Mouse (Mus musculus) kidney, postnatal 0 days (tissue): ENCODE results near the gene Shcbp1l. TPM values are rescaled to one million over a fixed set of nuclear protein-coding genes. Genes with fewer than 3 reads are reported as not detected.

Source experiments
- ATAC-seq: fragments of 200-750 bp; cut with Nextera tagmentation; replicated peaks from 2 replicates; pipeline ENCODE4 v1.8.0; 2017; ENCODE audit warnings: low read depth, moderate number of reproducible peaks, moderate TSS enrichment, moderate library complexity; ENCODE audit not compliant: low FRiP score
- DNase-seq: peaks from one replicate; pipeline ENCODE4 v3.0.0-alpha.2; 2016; ENCODE audit warnings: low spot score
- H3K27ac ChIP-seq: fragments of 300-500 bp; sonication (generic); 2 replicates; pipeline ENCODE4 v1.5.1; 2014; ENCODE audit warnings: mild to moderate bottlenecking
- H3K27me3 ChIP-seq: fragments of 300-500 bp; sonication (generic); 2 replicates; pipeline ENCODE4 v1.6.1; 2014; ENCODE audit warnings: low read length, mixed read lengths; ENCODE audit not compliant: insufficient read depth
- H3K36me3 ChIP-seq: fragments of 300-500 bp; sonication (generic); 2 replicates; pipeline ENCODE4 v1.6.1; 2014; ENCODE audit warnings: low read length, mixed read lengths; ENCODE audit not compliant: insufficient read depth
- H3K4me1 ChIP-seq: fragments of 300-500 bp; sonication (generic); replicated peaks from 2 replicates; pipeline ENCODE4 v1.6.1; 2014; ENCODE audit warnings: antibody characterized with exemption, low read length, mixed read lengths; ENCODE audit not compliant: insufficient read depth
- H3K4me2 ChIP-seq: fragments of 300-500 bp; sonication (generic); 2 replicates; pipeline ENCODE4 v1.6.1; 2014; ENCODE audit warnings: mild to moderate bottlenecking, low read length, moderate library complexity, mixed read lengths
- H3K4me3 ChIP-seq: fragments of 300-500 bp; sonication (generic); replicated peaks from 2 replicates; pipeline ENCODE4 v1.5.1; 2014; ENCODE audit warnings: low read depth, low read length
- H3K9ac ChIP-seq: fragments of 300-500 bp; sonication (generic); 2 replicates; pipeline ENCODE4 v1.6.1; 2014; ENCODE audit warnings: low read depth, low read length
- H3K9me3 ChIP-seq: fragments of 300-500 bp; sonication (generic); replicated peaks from 2 replicates; pipeline ENCODE4 v1.6.1; 2016; ENCODE audit warnings: low read length, inconsistent platforms, mixed read lengths
- CTCF ChIP-seq: IDR thresholded peaks from 2 replicates; pipeline ENCODE4 v1.5.1; 2016; ENCODE audit warnings: antibody characterized with exemption, low read depth, mild to moderate bottlenecking, moderate library complexity
- WGBS: fragments of 180-500 bp; shearing (Covaris S2); extraction: QIAGEN DNeasy Blood & Tissue Kit; methylation state at CpG from one replicate; pipeline ENCODE4 v1.1.7; 2014; 5-methylcytosine and 5-hydroxymethylcytosine counted together
- polyA plus RNA-seq: library from polyadenylated mRNA; unstranded; fragments of >200 nt; fragmentation: Nextera tagmentation; extraction: Ambion mirVana; gene quantifications from 2 replicates; pipeline ENCODE4 v1.2.1, GENCODE M21; 2015

Gene Shcbp1l
- polyA plus RNA-seq, 1 experiment from 2014 or later = 0.39 TPM

DNA sequence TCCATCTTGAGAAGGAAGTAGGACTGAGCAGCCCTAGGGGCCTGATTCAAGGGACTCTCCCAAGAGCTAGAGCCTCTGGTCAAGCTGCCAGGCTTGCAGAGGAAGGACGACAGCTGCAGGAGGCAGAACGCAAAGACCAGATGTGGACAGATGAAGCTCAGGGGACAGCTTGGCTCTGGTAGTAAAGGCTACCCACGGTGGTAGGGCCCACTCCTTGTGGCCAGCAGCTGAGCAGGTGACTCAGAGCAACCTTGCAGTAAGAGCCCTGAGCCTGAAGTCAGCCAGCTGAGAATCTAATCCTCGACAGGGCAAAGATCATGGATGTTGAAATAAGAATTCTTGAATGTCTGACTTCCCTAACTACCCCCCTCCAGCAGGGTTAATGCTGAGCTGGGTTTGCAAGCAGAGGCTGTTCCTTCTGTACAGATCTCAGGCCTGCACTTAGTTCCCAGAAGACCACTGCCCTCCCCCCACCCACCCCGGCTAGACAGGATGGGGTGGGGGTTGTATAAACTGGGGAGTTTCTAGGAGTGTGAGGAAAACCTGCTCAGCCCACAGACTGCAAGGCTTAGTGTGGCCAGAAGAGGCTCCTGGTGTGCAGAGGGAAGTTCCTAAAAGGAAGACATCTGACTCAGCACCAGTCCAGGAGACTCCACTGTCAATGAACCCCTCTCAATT, 76.8 kb downstream of the Shcbp1l start:
- no peak for DNase-seq

More for the DNA sequence above, 76.8 kb downstream of the Shcbp1l start:
- peak; percentile 23; the same call in 1 of the 2 replicates for TF ChIP-seq CTCF
- Histone ChIP-seq H3K9me3 (no peaks in the 10 kb centered on the region), H3K4me1 (no peaks in the 10 kb centered on the region), H3K9ac (no peak overlapping the region), H3K4me3 (no peak overlapping the region), H3K4me2 (no peak overlapping the region), H3K27ac (peak overlapping the region; percentile 62), H3K36me3 (no peaks in the 10 kb centered on the region), H3K27me3 (no peaks in the 10 kb centered on the region)
- 37% methylated on average over 5 of the region's 5 CpGs for WGBS
- ATAC-seq = peak; percentile 93

Other genes with a start within 250 kb of the Shcbp1l start
- 47.7 and 51.4 TPM in 2 replicates for gene Lamc2, start 238.7 kb upstream of the Shcbp1l start, polyA plus RNA-seq
- gene Lamc1, start 92.4 kb upstream of the Shcbp1l start, polyA plus RNA-seq = 106 and 107 TPM in 2 replicates
- gene Dhx9, start 62.5 kb downstream of the Shcbp1l start, polyA plus RNA-seq = 26.0 and 26.4 TPM in 2 replicates
- gene Npl, start 124.9 kb downstream of the Shcbp1l start, polyA plus RNA-seq = 35.2 and 40.4 TPM in 2 replicates
- 0.03 and 0.23 TPM in 2 replicates for gene Rgs8, start 227.9 kb downstream of the Shcbp1l start, polyA plus RNA-seq